Mouse (Mus musculus) adipocyte (in vitro differentiated cells): ENCODE measurements around the gene Borcs6.

Experiments used
- DNase-seq: peaks from one replicate; pipeline ENCODE4 v3.0.0-alpha.2; 2016; ENCODE audit warnings: low spot score

The Borcs6 gene

DNA sequence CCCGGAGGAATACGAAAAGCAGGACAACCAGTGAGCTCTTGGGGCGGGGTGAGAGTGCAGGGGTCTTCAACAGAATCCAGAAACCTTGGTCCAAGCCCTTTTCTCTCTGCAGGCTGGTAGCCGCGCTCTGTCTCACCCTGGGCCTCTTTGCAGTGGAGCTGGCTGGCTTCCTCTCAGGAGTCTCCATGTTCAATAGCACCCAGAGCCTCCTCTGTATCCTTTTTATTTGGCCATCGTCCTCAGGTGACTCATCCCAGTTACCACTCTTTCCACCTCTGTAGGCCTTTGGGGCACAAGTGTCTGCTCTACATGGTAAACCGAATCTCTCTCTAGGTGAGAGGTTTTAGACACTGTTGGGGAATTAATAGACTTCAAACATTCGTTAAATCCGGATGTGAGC is 11.7 kb downstream of the Borcs6 start:
- DNase-seq, result no peak

DNA sequence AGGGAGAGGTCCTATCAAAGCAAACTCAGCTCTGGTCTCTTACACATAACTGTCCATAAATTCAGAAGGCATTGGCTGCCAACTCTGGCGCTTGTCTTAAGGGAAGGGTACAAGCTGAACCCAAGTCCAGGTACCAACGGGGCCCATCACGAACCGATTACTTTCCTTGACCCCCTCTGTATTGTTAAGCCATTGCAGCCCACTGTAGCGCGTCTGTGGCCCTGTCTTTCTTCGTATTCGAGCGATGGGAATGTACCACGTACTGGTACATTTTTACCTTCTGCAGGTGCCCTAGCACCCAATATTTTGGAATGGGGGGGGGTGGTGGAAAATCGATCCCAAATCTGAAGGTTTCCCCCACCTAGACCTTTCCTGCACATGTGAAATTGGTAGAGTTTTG is 12.7 kb downstream of the Borcs6 start:
- no peak for DNase-seq

DNA sequence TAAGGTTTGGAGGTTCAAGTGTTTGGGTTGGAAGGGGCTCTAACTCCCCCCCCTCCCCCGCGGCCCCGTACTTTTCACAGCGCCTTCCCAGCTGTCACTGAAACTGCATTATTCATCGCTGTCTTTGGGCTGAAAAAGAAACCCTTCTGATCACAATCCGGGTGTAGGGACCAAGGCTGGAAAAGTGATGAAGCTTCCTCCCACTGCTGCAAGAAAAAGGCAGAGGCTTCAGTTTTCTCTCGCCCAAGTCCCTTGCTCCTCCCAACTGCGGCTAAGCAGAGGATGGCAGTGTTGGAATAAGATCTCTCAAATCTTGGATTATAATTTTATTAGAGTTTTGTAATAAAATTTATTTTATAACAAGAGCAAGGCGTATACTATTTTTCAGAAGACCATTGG is 13.1 kb downstream of the Borcs6 start:
- no peak for DNase-seq

DNA sequence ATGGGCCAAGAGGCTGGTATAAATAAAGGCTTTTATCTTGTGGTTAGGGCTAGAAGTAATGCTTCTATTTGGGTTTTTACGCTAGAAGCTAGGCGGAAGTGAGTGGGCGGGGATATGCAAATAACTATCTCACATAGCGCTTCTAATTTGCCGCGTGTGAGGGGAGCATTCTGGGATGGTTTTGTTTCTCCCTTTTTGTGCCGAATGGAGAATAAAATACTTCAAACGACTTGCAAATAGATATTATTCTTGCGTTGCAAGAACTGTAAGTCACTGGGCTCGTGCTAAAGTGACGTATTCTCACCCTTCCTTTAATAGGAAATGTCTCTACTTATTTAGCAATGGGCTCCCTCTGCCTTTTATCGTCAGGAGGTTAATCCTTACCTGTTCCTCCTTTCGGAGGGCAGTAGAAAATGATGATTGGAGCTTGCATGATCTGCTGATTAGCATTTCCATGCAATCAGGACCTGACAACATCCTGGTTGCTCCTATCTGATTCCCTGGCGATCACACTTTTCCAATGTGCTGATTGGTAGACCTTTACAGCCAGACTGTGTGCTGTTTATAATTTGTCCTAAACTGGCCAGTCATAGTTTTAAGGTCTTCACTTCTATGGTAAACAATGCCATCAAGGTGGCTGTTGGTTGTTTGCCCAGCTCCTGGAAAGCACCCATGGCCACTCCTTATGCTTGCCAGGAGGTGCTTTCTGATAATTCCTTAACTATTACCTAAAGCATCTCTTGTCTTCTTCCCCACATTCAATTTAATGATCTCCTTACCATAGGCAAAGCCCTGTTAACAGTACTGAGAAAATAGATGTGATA is 13.8 kb downstream of the Borcs6 start:
- DNase-seq, result peak; percentile 97

DNA sequence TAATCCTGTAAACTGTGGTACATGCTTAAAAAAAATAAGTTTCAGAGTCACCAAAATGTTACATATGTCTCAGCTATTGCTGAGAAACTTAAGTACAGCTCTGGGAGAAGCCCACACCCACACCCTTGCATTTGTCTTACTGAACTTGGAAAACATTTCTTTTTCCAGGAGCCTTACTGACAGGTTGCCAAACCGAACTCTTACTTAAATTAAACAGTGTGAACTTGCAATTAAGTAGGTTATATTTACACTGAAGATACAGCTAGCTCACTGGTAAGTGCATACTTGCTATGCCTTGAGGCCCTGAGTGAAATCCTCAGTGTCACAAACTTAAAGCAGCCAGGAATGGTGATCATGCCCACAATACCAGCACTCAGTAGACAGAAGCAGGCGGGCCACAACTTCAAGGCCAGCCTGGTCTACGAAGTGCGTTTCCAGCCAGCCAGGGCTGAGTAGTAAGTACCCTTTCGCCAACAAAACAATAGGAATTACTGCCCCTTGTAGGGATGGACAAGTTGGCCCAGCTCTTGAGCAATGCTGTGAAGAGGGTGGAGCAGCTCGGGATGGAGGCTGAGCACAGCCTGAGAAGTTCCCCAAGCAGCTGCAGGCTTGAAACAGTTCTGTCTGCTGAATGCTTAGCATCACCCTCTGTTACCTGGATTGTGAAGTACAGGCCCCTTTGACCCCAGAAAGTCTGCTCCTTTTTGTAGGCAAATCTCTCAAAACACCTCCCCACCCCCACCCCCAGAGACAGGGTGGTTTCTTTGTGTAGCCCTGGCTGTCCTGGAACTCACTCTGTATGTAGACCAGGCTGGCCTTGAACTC is 14.6 kb downstream of the Borcs6 start:
- peak; percentile 64 for DNase-seq

DNA sequence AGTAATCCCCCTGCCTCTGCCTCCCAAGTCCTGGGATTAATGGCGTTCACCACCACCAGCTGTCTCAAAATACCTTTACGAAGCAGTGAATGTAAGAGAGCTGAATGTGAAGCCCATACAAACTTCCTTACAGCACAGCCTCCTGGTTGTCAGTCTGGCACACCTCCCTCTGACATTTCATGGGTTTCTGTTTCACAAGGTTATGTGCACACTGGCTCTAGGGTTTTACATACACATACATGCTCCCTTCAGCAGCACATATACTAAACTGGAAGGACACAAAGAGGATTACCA is 15.2 kb downstream of the Borcs6 start:
- no peak for DNase-seq

DNA sequence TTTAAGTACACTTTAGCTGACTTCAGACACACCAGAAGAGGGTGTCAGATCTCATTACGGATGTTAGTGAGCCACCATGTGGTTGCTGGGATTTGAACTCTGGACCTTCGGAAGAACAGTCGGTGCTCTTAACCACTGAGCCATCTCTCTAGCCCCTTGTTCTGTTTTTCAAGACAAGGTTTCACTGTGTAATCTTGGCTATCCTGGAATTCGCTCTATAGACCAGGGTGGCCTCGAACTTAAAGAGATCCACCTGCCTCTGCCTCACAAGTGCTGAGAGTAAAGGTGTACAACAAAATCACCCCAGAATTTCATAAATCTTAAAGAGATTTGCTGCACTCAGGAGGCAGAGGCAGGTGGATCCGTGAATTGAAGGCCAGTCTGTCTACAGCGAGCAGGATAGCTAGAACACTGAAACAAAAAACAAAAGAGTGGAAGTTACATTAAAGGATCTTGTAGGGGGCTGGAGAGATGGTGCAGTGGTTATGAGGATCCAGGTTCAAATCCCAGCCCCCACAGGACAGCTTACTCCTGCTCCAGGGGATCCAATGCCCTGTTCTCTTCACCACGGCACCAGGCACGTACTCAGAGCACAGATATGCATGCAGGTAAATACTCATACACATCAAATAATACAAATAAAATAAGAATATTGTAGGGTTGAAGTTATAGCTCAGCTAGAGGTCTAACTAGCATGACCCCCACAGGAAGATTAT is 16.4 kb downstream of the Borcs6 start:
- DNase-seq, result no peak

DNA sequence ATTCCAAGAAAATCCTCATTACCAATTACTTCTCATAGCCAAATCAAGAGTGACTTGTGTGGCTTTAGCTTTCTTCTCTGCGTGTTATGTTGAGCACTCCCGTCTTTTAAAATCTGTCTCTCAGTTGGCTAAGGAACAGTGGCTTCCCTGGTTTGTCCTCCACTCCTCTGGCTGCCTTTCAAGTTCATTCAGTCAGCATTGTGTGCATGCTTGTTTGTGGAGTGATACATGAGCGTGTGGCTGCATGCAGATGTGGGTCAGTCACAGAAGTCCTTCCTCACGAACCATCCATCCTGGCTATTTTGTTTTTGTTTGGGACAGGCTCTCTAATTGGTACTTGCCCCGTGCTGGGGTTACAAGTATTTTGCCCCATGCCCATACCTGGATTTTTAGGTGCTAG is 17.1 kb downstream of the Borcs6 start:
- DNase-seq, result no peak

DNA sequence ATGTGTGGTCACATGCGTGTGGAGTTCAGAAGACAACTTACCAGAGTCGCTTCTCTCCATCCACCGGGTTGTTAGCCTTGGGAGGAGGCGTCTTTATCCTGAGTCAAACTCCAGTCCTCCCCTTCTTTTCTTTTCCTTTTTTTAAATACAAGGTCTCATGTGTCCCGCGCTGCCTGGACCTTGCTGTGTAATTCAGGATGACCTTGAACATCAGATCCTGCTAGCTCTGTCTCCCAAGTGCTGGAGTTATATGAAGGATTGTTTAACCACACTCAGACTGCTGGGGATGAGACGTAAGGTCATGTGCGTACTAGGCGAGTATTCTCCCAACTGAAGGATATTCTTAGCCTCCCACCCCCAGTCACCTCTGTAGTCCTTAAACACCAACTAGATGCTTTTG is 17.8 kb downstream of the Borcs6 start:
- DNase-seq, result no peak

DNA sequence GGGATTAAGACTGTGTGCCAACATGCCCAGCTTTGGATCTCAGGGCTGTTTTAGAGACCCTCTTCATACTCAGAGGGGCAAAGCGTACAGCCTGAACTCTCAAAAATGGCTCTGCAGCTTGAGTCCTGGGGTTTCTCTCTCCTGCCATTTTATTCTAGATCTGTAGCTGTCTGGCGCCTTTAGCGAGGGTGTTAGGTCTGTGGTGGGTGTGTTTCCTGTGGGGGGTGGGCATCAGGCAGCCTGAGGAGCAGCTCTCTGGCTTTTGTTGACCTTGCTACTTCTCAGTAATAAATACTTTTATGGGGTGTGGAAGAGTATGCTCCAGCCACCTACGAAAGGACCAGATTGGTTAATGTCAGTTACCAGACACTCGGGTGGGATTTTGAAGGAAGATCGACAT is 18.5 kb downstream of the Borcs6 start:
- no peak for DNase-seq

DNA sequence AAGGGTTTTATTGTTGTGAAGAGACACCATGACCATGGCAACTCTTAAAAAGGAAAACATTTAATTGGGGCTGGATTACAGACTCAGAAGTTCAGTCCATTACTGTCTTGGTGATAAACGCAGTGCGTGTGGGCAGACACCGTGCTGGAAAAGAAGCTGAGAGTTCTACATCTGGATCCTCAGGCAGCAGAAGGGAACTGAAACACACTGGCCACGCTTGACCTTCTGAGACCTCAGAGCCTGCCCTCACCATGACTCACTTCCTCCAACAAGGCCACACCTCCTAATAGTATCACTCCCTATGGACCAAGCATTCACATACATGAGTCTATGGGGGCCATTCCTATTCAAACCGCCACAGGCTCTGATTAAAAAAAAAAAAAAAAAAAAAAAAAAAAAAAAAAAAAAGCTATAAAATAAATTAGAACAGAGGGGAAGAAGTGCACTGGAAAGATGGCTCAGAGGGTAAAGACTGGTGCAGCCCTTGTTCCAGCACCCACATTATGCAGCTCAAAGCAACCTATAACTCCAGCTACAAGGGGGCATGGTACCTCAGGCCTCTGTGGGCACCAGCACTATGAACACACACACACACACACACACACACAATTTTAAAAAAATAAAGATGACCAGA is 19.4 kb downstream of the Borcs6 start:
- no peak for DNase-seq

DNA sequence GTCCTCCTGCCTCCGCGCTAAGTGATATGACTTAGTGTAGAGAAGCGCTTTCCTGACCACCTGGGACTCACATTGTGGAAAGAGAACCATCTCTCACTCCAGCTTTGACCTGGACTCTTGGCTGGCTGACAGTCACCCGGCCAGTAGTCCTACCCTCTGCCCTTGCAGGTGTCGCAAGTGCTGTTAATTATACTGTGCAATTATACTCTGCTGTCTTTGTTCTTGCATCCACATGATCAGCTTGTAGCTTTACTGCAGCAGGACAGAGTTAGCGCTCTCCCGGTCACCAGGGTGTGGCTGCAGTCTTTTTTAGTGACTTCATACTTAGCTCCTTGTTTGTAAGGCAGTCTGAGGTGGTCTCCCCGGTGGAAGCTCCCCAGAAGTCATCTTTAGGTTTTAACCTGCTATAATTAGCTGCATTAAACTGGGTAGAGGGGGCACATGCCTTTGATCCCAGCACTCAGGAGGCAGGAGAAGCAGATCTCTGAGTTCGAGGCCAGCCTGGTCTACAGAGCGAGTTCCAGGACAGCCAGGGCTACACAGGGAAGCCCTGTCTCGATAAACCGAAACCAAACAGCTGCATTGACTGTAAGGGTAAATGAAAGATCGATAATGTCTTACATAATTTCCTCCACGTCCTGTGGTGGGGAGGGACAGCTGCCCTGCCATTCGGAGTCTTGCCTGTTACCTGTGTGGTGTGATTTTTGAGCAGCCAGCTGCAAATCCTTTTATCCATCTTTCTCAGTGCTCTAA is 20.8 kb downstream of the Borcs6 start:
- no peak for DNase-seq

DNA sequence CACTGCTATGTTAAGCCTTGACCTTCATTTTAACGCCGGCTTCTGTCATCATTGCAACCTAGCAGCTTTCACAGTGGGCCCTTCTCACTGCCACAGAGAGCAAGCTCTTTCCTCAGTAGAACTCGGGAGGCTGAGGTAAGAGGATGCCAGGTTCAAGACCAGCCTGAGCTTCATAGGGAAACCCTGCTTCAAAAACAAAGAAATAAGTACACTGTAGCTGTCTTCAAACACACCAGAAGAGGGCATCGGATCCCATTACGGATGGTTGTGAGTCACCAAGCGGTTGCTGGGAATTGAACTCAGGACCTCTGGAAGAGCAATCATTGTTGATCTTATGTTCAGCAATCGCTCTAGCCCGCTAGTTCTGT is 21.3 kb downstream of the Borcs6 start:
- DNase-seq, result no peak

DNA sequence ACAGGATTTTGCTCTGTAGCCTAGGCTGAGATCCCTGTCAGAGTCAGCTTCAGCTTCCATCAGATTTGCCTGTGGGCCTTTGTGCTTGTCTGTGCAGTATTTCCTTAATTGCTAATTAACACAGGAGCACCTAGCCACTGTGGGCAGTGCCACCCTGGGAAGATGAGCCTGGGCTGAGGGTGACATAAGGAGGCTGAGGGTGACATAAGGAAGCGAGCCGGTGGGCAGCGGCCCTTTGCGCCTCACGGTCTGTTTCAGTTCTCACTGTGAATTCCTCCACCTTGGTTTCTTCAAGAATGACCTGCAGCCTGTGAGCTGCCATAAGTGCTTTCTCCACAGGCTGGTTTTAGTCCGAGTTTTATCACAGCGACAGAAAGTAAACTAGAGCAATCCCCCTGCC is 22.1 kb downstream of the Borcs6 start:
- DNase-seq, result no peak

DNA sequence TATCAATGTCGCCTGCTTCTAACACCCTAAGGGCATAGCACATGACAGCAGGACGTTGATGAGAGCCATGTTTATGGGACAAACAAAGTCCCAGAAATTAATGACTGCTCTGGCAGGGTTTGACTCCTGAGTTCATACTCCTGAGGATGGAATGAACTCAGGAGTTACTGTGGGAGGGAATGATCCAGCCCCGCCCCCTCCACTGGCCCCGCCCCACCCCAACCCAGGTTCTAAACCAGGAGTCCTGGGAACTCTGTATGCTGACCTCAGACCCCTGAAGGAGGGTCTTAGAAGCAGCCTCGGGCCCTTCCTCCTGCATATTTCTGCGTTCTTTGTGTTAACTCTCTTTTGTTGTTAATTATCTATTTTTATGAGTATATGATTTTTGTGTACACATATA is 26.1 kb downstream of the Borcs6 start:
- DNase-seq, result no peak

DNA sequence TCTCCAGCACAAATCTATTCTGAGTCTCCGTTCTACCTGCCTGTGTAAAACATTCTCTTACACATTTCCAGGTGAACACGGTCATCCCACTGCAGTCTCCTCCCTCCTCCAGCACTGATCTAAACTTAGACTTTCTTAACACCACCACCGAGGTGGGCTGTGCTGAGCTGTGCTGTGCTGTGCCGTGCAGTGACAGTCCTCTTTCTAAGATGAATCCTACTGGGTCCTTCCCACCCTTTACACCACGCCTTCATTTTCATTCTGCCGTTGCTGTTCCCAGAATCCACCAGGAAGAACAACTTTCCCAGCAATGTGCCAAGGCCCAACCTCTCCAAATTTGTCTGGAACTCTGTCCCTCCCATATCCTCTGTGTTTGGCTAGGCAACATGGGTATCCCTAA is 26.9 kb downstream of the Borcs6 start:
- DNase-seq, result no peak

DNA sequence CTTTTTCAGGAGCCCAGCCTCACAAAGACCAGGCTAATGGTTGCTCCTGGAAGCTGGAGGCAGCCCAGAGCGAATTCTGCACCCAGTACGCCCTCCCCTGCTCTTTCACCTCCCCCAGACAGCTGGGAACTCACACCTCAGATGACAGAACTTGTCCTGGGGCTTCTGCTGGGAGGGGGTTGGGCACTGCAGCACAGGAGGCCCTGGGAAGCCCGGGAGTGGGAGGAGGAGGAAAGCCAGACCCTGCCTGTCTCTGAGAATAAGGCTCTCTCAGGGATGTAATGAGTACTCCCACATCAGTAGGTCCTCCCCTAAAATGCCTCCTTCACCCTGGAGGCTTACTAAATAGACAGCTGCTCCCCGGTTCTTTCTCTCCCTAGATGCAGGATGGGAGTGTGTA is 27.6 kb downstream of the Borcs6 start:
- no peak for DNase-seq

DNA sequence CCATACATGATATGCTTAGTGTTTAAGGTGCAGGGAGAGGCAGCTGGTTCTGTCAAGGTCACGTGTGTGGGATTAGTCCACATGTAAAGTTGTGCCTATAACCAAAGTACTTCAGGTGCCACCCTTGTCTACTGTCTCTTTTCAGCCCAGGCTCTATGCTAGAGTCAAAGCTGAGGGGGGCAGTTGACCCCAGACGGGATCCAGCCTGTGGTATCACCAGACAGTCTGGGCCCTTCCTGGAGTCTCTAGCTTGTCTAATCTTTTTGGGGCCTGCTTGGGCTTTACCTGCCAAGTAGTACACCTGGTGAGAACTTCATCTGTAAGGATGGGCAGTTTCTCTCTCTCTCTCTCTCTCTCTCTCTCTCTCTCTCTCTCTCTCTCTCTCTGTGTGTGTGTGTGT is 28.1 kb downstream of the Borcs6 start:
- no peak for DNase-seq

DNA sequence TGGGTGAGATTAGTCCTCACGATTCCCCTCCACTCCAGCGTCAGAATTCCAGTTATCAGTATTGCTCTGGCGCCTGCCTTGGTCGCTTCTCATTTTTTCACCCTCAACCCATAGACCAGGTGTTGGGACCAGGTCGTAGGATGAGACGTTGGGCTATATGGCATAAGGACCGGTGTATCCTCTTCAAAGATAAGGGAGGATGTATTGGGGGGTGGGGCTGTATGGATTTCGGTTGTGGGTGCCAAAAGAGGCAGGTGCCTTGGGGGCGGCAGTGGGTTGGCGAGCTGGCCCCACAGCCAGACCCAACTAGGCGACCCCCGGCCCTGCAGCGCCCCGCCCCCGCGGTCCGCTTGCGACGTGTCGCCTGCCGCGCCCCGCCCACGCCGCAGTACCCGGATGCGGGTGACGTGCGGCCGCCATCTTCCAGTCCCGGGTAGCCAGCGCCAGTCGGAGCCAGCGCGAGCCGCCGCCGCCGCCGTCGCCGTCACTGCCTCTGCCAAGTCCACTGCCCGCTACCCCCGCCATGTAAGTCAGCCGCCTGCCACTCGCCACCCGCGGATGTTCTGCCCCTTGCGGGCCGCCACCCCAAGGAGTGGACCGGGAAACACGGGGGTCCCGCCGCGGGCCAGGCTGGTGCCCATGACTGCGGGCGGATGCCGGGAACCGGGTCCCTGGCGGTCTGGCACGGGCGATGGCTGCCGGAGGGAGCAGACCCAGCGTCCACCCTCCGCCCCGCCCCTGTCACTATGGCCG is 28.8 kb downstream of the Borcs6 start, which contains the start of gene Vamp2:
TSS of gene Vamp2 (plus strand) at position 388 of the 753 bp plus-strand sequence.
- DNase-seq, result peak; percentile 84

DNA sequence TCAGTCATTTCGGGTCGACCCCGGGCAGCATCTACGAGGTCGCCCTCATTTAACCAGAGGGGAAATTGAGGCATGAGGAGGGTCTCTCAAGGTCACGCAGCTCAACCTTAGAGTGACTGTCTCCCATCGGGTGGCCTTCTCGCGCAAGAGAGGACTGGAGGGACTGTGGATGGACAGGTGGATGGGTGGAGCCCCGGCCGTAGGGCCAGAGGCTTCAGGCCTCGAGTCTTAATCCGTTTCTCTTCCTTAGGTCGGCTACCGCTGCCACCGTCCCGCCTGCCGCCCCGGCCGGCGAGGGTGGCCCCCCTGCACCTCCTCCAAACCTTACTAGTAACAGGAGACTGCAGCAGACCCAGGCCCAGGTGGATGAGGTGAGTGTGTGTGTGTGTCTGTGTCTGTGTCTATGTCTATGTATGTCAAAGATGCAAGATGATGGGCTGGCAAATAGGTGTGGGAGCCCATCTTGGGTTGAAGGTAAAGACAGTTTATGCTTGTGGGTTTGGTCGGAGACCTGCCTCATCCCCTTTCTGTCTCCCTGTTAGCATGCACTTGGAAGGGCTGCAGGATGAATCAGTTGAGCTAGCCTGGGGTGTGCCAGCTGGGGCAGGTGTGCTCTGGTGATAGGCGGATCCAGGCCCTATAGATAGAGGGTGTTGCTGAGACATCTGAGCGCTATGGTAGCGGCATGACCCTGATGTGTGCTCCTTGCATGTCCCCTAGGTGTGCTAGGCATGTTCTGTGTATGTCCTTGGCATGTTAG is 29.5 kb downstream of the Borcs6 start:
- peak; percentile 39 for DNase-seq
